Mouse (Mus musculus) layer of hippocampus, adult 11-12 months (tissue): Measurements from ENCODE around the gene Swi5.

Experiments
- DNase-seq: peaks from one replicate; pipeline ENCODE4 v3.0.0; 2022; ENCODE audit warnings: low spot score

Gene Swi5

DNA sequence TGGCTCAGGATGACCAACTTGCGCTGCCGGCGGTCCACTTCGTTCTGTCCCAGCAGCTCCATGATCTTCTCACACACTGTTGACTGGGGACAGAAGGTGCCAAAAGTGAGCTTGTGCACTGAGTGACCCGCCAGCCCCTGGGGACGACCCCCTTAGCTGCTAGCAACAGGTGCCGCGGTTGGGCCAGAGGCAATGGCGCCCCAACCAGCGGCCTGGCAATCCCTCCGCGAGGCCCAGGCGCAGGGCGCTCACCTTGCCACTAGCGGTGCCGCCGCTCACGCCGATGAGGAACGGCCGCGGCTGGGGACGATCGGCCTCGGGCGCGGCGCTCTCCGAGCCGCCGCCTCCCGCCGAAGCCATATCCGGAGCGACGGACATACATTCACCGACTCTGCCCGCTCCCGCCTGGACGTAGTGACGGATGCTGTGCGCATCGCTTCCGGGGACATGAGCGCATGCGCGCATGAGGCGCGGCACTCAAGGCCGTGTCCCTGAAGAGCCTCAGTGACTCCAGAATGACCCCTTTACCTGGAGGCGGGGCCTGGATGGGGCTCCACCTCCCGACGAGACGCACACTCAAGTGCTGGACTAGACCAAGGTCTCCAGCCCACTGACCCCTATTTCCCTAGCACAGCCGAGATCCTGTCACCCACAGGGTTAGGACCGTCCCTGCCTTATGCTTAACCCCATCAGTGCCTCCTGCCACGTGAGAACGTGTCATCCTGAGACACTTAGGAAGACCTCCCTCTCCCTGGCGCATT is 28.0 kb downstream of the Swi5 start, which contains the start of gene Uck1:
Gene Uck1, minus strand, starts transcription at position 503 of the 761 bp plus-strand sequence.
- peak; percentile 89 for DNase-seq

DNA sequence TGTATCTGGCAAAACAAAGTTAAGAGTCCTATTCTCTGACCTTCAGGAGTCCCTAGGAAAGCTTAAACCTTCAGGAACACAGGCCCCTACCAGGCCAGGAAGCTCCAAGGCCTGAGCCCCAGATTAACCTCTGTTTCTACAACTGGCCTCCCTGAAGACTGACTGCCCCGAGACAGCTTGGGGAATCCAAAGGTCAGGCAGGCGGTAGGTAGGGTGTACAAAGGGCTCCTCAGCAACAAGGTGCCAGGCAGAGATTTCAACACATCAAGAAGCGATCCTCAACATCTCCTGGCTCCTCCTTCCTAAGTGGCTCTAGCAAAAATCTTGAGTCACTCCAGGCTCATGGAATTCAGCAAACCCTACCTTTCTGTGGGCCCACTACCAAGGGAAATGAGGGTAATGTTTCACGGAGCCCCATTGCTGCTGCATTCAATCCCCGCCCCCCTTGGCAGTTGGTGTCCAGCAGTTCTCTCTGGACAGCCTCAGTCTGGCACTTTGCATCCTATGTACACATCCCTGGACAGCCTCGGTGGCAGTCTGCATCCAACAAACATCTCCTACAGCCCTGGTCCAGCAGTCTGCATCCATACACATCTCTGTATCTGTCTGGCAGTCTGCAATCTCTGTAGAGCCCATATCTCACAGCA is 28.9 kb downstream of the Swi5 start:
- no peak for DNase-seq

DNA sequence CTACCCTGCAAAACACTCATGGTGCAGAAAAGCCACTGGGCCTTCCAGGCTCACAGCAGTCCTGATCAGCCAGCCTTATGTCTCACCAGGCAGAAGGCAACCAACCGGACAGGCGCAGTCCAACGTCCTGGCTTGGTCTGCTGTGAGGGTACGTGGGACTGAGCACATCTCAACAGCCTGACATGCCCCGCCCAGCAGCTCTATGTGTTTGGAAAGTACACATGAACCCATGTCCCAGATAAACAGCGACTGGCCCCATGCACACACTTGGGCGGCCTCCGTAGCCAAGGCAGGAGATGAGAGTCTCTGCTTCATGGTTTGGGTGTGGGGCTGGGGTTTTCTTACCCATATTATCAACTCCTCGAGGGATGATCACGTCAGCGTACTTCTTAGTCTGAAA is 31.6 kb downstream of the Swi5 start:
- no peak for DNase-seq

DNA sequence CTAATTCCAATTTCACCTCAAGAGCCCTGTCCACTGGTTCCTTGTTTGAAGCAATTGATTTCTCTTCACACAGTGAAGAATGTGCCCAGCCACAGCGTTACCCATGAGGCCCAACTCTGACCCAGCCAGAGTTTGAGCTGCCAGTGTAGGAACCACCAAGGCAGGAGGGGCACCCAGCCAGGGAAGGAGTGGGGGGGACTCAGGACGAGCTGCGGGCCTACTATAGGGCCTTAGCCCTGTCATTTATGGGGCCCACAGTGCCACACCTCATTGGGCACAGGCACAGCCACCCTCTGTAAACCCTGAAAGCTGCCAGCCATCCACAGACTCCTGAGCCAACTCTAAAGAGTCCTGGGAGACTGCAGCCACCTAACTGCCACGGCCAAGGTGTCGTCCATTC is 33.3 kb downstream of the Swi5 start:
- no peak for DNase-seq

DNA sequence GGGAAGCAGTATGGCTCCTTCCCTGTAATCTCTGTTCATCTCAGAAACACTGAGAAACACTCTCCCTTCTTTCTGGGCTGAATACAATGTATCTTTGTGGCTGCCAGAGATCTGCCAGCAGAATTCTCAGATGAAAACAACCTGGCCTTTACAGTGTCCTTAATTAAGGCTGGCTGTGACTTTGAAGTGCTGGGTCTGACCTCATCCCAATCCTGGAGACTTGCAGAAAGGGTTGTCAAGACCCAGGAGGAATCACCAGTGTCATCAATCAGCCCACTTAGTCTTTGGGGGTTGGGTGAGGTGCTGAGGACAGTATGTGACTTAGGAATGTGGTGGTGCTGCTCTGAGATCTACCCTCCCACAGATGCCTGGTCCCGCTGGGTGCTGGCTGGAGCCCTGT is 34.5 kb downstream of the Swi5 start:
- DNase-seq, result no peak

DNA sequence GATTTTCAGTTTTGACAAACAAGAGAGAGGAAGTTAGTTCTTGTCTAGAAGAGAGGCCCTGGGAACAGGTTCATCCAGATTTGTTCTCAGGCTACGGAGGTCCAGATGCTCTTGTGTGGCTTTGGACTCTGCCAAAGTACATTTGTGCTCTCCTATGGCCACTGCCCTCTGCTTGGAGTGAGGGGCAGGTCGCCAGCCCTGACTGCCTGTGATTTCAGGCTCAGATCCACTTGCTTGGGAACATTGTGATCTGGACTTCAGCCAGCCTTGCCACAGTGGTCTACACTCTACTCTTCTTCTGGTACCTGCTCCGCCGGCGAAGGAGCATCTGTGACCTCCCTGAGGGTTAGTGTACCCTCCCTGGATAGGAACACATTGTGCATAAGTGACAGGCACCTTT is 35.2 kb downstream of the Swi5 start:
- no peak for DNase-seq

DNA sequence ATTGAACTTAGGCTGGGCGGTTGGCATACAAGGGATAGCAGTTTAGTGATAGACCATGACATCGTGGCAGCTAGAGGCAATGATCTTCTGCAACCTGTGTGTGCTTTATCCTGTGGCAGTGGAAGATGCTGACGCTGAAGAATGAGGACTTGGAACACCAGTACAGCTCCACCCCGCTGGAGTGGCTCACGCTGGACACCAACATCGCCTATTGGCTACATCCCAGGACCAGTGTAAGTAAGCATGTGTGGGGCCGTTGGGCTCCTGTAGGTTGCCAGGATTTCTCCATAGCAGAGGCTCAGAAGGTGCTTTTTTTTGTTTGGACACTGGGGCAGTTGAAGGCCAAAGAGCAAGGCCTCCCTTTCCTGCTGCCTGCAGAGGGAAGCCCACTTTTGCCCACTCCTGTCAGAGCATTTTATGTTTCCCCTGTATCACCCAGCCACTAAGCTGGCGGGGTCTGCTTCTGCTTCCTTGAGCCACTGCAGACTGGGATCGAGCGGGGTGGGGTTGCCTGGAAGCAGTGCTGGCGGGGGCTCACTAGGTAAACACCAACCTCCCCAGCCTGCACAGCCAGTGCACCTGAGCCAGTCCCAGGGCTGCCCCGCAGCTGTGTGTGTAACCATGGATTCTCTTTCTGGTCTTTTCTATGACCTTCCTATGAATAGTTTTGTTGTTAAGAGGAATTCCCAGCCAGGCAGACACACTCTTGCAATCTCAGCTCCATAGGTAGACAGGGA is 35.9 kb downstream of the Swi5 start:
- no peak for DNase-seq

DNA sequence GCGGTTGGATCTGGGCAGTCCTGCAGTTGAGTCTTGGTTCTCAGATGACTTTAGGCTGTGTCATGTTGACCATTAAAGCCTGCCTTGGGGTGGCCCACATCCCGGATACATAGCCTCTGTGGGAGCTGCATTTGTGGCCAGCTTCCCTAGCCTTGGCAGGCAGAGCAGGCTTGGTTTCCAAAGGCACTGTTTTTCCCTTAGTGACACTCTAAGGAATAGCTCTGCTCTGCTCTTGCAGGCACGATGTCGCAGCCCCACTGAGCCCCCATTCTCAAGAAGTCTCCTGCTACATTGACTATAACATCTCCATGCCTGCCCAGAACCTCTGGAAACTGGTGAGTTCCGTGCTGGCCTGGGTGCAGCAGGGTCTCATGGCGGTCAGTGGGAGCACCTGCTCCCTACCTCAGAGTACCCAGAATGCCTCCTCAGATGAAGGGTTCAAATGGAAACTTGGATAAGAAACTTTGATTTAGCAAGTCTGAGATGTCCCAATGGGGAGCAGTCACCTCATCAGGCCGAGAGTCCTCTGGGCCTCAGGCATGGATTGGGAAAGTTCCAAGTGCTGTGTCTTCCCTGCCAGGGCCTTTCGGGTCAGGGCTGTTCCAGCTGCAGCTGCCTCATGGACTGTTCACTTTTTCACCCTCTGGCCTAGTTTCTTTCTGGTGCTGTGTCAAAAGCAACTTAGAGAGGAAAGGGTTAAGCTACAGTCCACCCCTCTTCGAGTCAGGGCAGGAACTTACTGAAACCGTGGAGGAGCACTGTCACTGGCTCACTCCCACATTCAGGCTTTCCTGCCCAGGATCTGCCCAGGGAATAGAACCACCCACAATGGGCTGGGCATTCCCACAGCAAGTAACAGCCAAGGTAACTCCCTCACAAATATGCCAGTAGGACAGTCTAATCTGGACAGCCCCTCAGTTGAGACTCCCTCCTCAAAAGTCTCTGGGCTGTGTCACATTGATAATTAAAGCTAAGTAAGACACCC is 39.2 kb downstream of the Swi5 start:
- DNase-seq, result no peak

DNA sequence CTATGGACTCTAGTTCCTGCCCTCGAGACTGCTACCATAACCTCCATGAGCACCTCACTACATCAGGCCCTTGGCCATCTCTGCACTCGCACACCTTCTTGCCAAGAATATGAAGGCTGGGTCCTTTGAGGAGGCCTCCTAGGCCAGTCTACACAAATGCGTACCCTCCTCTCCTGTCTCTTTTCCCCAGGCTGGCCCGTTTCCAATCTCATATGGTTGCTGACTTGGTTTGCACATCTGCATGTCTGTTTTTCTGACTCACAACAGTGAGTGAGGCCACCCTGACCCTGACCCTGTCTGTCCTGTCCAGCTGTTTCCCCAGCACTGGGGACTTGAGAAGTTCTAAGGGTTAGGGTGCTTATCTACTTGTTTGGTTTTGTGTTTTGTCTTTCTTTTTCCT is 41.1 kb downstream of the Swi5 start:
- DNase-seq, result no peak

DNA sequence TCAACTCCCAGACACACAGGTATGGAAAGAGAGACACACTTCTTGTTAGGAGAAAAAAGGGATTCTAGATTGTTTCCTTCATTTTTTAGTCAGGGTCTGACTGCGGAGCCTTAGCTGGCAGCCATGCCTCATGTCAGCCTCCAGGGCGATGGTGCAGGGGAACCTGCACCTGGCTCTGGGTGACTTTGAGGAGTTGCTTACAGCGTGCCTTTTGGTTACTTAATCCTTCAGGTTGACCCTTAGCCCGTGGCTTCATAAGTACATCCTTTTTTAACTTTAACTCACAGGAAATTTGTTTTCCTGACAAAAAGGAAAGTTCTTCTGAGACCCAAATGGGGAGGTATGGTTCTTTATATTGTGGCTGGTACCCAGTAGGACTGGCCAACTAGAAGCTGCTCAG is 44.9 kb downstream of the Swi5 start:
- no peak for DNase-seq

DNA sequence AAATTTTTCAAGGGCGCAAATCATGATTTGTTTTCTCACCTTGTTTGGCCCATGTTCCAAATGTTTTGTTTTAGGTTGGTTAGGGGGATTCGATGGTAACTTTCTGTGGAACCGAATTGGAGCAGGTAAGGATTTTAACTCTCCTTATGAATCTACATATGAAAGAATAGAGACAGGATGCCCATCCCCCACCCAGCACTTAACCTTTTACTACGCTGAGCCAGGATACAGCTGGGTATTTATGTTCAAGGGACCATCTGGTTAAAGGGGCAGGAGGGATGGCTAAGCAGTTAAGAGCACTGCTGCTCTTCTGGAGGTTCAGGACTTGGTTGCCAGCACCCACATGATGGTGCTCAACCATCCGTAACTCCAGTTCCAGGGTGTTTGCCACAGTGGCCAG is 47.3 kb downstream of the Swi5 start:
- DNase-seq, result no peak

DNA sequence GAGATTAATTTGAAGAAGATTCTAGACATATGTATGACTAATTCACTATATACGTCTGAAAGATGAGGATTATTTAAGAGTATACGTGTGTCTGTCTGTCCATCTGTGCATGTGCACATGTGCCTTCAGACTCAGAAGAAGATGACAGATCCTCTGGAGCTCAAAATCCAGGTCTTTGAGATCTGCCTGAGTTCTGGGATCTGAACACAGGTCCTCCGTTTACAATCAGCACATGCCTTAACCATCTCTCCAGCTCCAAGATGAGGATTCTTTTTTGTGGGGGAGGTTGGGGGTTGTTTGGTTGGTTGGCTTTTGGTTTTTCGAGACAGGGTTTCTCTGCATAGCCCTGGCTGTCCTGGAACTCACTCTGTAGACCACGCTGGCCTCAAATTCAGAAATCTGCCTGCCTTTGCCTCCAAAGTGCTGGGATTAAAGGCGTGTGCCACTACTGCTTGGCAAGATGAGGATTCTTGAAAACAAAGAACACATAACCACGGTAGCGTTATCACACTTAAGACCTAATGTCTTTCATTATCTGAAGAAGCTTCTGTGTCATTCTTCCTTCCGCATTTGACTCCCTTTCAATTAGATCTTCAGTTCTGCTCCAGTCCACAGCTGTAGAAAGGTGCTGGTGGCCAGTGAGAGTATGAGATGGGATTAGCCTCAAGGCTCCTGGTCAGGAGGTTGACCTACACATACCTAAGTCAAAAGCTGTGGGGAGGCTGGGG is 49.0 kb downstream of the Swi5 start:
- DNase-seq, result no peak

DNA sequence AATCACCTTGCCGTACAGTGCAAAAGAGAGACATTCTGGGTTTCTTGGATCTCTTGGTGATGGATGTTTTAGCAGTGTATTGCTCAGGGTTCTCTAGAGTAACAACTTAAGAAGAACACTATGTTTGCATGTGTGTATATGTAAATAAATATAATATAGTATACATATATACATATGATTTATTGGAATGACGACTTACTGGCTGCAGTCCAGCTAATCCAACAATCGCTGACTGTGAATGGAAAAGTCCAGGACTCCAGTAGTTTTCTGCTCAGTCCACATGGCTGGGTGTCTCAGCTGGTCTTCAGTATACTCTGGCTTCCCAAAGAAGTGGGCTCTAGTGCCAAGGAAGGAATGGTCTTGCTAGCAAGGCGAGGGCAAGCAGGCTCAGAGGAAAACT is 50.3 kb downstream of the Swi5 start:
- no peak for DNase-seq

DNA sequence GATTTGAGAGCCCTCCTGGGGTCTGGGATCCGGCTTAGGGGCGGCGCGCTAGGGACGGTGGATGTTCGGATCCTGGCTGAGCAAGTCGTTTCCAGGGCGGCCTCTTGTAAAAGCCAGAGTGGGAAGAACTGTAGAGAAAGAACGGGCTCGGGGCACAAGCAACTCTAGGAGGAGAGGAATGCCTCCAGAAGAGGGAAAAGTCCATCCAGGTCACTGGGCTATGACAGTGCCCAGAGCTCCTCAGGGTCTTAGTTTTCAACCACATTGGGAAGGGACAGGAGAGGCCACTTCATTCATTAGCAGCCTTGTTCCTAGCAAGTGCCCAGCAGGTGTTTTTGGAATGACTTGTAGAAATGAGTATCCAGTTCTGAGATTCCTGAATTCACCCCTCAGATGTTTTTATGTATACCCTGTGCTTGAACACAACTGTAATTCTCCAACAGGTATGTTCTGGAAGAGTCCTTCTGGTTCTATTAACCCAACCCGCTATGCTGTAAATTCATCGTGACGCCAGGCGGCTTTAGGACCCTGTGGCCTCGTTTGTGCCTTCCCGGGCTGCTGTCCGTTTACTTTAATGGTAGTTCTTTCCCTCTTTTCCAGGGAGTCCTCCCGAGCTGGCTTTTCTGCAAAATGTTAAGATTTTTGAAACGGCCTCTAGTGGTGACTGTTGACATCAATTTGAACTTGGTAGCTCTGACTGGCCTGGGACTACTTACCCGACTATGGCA is 51.0 kb downstream of the Swi5 start:
- peak; percentile 47 for DNase-seq

DNA sequence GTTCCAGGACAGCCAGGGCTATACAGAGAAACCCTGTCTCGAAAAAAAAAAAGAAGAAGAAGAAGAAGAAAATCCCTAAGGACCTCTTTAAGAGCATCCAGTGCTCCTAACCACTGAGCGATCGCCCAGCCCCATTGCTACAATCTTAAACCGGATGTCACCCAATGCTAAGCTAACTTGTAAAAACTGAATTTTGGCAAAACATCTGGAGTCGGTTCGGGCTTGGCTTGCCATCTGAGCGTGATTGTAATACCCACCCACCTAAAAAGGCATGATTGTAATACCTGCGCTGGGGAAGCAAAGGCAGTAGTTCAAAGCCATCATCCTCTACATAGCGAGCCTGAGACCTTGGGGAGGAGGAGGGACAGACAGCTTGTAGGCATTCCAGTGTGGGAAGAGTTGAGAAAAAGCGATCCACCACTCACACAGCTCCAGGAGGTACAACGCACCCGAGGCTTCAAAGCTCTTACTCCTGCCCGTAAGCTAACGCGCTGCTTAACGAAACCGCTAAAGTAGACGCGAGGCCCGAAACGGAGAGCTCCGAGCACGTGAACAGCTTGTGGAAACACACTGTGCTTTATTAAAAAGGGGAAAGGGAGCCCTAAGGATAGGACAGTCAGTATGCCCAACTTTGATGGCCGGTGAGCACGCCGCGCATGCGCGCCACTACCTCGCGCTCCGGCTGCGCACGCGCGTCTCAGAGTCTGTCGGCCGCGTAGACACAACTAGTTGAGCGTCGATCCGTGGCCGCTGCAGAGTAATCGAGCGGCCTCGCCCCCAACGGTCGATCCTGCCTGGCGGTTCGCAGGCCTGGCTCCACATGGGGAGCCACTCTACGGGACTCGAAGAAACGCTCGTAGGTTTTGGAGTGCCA is 51.8 kb downstream of the Swi5 start, which contains the start of gene Pomt1:
Gene Pomt1, plus strand, starts transcription at position 705 of the 874 bp plus-strand sequence.
- DNase-seq, result peak; percentile 93

DNA sequence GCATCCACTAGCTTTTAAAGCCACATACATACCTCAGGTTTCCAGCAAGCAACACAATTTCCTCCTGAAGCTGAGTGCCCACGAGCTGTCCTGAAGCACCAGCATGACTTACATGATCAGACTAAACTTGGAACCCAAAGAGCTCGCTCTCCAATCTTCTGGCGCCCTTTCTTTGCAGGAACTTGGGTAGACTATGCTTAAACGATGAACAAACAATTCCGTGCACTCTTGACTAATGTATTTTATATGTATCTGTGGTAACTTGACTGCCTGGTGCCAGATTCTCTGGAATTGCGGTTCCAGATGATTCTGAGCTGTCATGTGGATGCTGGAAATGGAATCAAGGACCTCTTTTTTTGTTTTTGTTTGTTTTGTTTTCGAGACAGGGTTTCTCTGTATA is 52.4 kb downstream of the Swi5 start:
- DNase-seq, result no peak
